Mouse (Mus musculus): ENCODE data around the gene Cacna1a. TPM values are rescaled to one million over a fixed set of nuclear protein-coding genes. Genes with fewer than 3 reads are reported as not detected.

Cacna1a gene
- 6.2 and 6.7 TPM in 2 replicates for polyA plus RNA-seq (2014; fragmentation: Nextera tagmentation; extraction: Ambion mirVana)

GRCm38 (mm10) chr8:84388275-84388674, at the start of gene Cacna1a:
TSS of gene Cacna1a (plus strand) at chr8:84388440.
- no peak within 1 kb of the TSS for H3K4me3 ChIP-seq (ENCODE audit: low read depth, low read length)
- no peaks in the 10 kb centered on the region for H3K36me3 ChIP-seq (ENCODE audit: control insufficient read depth, insufficient read depth, low read length)
- ATAC-seq (ENCODE audit: insufficient number of reproducible peaks, insufficient read depth, low FRiP score, low read depth), result no peak
- WGBS, result 69% methylated on average over 3 of the region's 3 CpGs
- H3K9ac ChIP-seq (replicated peaks; ENCODE audit: low read depth, low read length), result no peak within 1 kb of the TSS
- H3K4me1 ChIP-seq (ENCODE audit: control insufficient read depth, insufficient read depth, low read length), result peaks cover 12% of the 10 kb centered on the region; the same call in 1 of the 2 replicates
- H3K27ac ChIP-seq (ENCODE audit: low read length), result peak within 1 kb of the TSS; percentile 7; the same call in 1 of the 2 replicates
- no peaks in the 10 kb centered on the region for H3K27me3 ChIP-seq (ENCODE audit: control insufficient read depth, insufficient read depth, low read length)
- H3K9me3 ChIP-seq (ENCODE audit: control insufficient read depth, low read depth, low read length), result no peaks in the 10 kb centered on the region
- H3K4me2 ChIP-seq (replicated peaks; ENCODE audit: low read depth, low read length), result no peak within 1 kb of the TSS

- H3K4me1 ChIP-seq (ENCODE audit: control insufficient read depth, insufficient read depth, low read length), result no peaks in the 10 kb centered on the region
- no peak overlapping the region for H3K27ac ChIP-seq (ENCODE audit: low read length)
- no peak overlapping the region for H3K9ac ChIP-seq (replicated peaks; ENCODE audit: low read depth, low read length)
- H3K4me2 ChIP-seq (replicated peaks; ENCODE audit: low read depth, low read length), result no peak overlapping the region
- 14% methylated on average over 17 of the region's 17 CpGs for WGBS
- ATAC-seq (ENCODE audit: insufficient number of reproducible peaks, insufficient read depth, low FRiP score, low read depth), result no peak
- H3K27me3 ChIP-seq (ENCODE audit: control insufficient read depth, insufficient read depth, low read length), result peaks cover 6% of the 10 kb centered on the region; the same call in 1 of the 2 replicates
- H3K36me3 ChIP-seq (ENCODE audit: control insufficient read depth, insufficient read depth, low read length), result no peaks in the 10 kb centered on the region
- no peak overlapping the region for H3K4me3 ChIP-seq (ENCODE audit: low read depth, low read length)
- no peaks in the 10 kb centered on the region for H3K9me3 ChIP-seq (ENCODE audit: control insufficient read depth, low read depth, low read length)
Measured at GRCm38 (mm10) chr8:84338493-84338892, 49.7 kb upstream of the Cacna1a start.

DNA sequence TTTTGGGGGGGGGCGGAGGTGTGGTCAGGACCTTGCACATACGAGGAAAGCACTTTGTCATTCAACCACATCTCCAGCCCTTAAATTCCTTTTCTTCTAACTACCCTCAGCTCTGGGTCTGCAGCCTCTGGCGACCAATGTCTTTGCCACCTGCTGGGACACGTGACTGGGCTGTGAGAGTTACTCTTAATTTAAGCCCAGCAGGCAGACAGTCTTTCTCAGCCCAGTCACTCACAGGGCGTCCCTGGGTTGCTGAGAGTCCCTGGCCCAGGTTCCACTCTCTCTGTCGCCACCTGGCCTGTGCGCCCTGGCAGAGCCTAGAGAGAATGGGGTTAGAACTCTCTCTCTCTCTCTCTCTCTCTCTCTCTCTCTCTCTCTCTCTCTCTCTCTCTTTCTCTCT, 48.9 kb upstream of the Cacna1a start:
- H3K4me1 ChIP-seq (ENCODE audit: control insufficient read depth, insufficient read depth, low read length), result no peaks in the 10 kb centered on the region
- no peak overlapping the region for H3K4me3 ChIP-seq (ENCODE audit: low read depth, low read length)
- no peak overlapping the region for H3K9ac ChIP-seq (replicated peaks; ENCODE audit: low read depth, low read length)
- H3K4me2 ChIP-seq (replicated peaks; ENCODE audit: low read depth, low read length), result no peak overlapping the region
- H3K36me3 ChIP-seq (ENCODE audit: control insufficient read depth, insufficient read depth, low read length), result no peaks in the 10 kb centered on the region
- H3K27me3 ChIP-seq (ENCODE audit: control insufficient read depth, insufficient read depth, low read length), result peaks cover 6% of the 10 kb centered on the region; the same call in 1 of the 2 replicates
- WGBS, result 13% methylated on average over 7 of the region's 7 CpGs
- H3K27ac ChIP-seq (ENCODE audit: low read length), result no peak overlapping the region
- H3K9me3 ChIP-seq (ENCODE audit: control insufficient read depth, low read depth, low read length), result no peaks in the 10 kb centered on the region
- ATAC-seq (ENCODE audit: insufficient number of reproducible peaks, insufficient read depth, low FRiP score, low read depth), result no peak

DNA sequence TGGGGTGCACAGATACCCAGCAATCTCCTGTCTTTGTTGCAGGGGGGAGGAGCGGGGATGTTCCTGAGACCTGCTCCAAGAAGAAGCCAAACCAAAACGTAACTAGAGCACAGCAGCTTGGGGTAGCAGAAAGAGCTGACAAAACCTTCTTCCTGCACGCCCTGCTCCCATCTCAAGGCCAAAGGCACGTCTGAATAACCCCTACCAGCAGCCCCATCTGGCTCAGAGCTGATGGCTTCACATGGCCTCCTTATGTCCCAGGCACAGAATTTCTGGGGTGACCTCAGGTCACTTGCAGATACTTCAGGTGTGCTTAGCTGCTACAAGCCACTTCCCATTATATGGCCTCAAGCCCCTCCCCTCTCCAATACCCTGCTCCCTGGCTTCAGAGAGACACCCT, 48.4 kb upstream of the Cacna1a start:
- ATAC-seq (ENCODE audit: insufficient number of reproducible peaks, insufficient read depth, low FRiP score, low read depth), result no peak
- H3K27ac ChIP-seq (ENCODE audit: low read length), result no peak overlapping the region
- H3K4me1 ChIP-seq (ENCODE audit: control insufficient read depth, insufficient read depth, low read length), result no peaks in the 10 kb centered on the region
- H3K27me3 ChIP-seq (ENCODE audit: control insufficient read depth, insufficient read depth, low read length), result peaks cover 6% of the 10 kb centered on the region; the same call in 1 of the 2 replicates
- H3K36me3 ChIP-seq (ENCODE audit: control insufficient read depth, insufficient read depth, low read length), result no peaks in the 10 kb centered on the region
- H3K4me2 ChIP-seq (replicated peaks; ENCODE audit: low read depth, low read length), result no peak overlapping the region
- no peak overlapping the region for H3K4me3 ChIP-seq (ENCODE audit: low read depth, low read length)
- H3K9me3 ChIP-seq (ENCODE audit: control insufficient read depth, low read depth, low read length), result no peaks in the 10 kb centered on the region
- WGBS, result 48% methylated on average over 4 of the region's 4 CpGs
- H3K9ac ChIP-seq (replicated peaks; ENCODE audit: low read depth, low read length), result no peak overlapping the region

- H3K9ac ChIP-seq (replicated peaks; ENCODE audit: low read depth, low read length), result no peak overlapping the region
- H3K27me3 ChIP-seq (ENCODE audit: control insufficient read depth, insufficient read depth, low read length), result peaks cover 6% of the 10 kb centered on the region; the same call in 1 of the 2 replicates
- H3K9me3 ChIP-seq (ENCODE audit: control insufficient read depth, low read depth, low read length), result no peaks in the 10 kb centered on the region
- ATAC-seq (ENCODE audit: insufficient number of reproducible peaks, insufficient read depth, low FRiP score, low read depth), result no peak
- no peaks in the 10 kb centered on the region for H3K4me1 ChIP-seq (ENCODE audit: control insufficient read depth, insufficient read depth, low read length)
- H3K4me2 ChIP-seq (replicated peaks; ENCODE audit: low read depth, low read length), result no peak overlapping the region
- no peak overlapping the region for H3K4me3 ChIP-seq (ENCODE audit: low read depth, low read length)
- 10% methylated on average over 2 of the region's 2 CpGs for WGBS
- H3K36me3 ChIP-seq (ENCODE audit: control insufficient read depth, insufficient read depth, low read length), result no peaks in the 10 kb centered on the region
- H3K27ac ChIP-seq (ENCODE audit: low read length), result no peak overlapping the region
Measured at GRCm38 (mm10) chr8:84340671-84341070, 47.6 kb upstream of the Cacna1a start.

DNA sequence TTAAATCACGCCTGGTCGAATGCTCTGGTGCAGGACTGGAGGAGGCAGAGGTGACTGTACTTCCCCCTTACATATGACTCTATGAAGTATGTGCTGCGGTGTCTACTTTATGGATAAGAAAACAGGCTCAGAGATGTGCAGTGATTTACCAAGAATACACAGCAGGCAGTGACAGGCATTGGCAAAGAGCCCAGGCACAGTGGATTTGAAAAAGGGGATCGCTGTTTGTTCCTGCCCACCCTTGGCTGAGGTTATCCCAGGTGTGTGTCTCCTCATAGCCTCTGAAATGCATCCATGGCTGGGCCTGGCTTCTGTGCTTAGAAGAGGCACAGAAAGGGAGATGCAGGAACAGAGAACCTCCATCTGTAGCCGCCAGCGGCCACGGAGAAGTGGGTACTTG, 42.7 kb upstream of the Cacna1a start:
- Histone ChIP-seq H3K4me2 (replicated peaks; ENCODE audit: low read depth, low read length) (no peak overlapping the region), H3K27me3 (ENCODE audit: control insufficient read depth, insufficient read depth, low read length) (no peaks in the 10 kb centered on the region), H3K9me3 (ENCODE audit: control insufficient read depth, low read depth, low read length) (no peaks in the 10 kb centered on the region), H3K9ac (replicated peaks; ENCODE audit: low read depth, low read length) (no peak overlapping the region), H3K27ac (ENCODE audit: low read length) (no peak overlapping the region), H3K4me3 (ENCODE audit: low read depth, low read length) (no peak overlapping the region), H3K4me1 (ENCODE audit: control insufficient read depth, insufficient read depth, low read length) (no peaks in the 10 kb centered on the region), H3K36me3 (ENCODE audit: control insufficient read depth, insufficient read depth, low read length) (no peaks in the 10 kb centered on the region)
- ATAC-seq (ENCODE audit: insufficient number of reproducible peaks, insufficient read depth, low FRiP score, low read depth), result no peak
- WGBS, result 82% methylated on average over 7 of the region's 7 CpGs

GRCm38 (mm10) chr8:84346421-84346820, 41.8 kb upstream of the Cacna1a start:
- H3K4me2 ChIP-seq (replicated peaks; ENCODE audit: low read depth, low read length), result no peak overlapping the region
- H3K9me3 ChIP-seq (ENCODE audit: control insufficient read depth, low read depth, low read length), result no peaks in the 10 kb centered on the region
- H3K27ac ChIP-seq (ENCODE audit: low read length), result no peak overlapping the region
- no peak for ATAC-seq (ENCODE audit: insufficient number of reproducible peaks, insufficient read depth, low FRiP score, low read depth)
- no peaks in the 10 kb centered on the region for H3K36me3 ChIP-seq (ENCODE audit: control insufficient read depth, insufficient read depth, low read length)
- WGBS, result 55% methylated on average over 4 of the region's 4 CpGs
- no peak overlapping the region for H3K4me3 ChIP-seq (ENCODE audit: low read depth, low read length)
- H3K4me1 ChIP-seq (ENCODE audit: control insufficient read depth, insufficient read depth, low read length), result no peaks in the 10 kb centered on the region
- H3K27me3 ChIP-seq (ENCODE audit: control insufficient read depth, insufficient read depth, low read length), result no peaks in the 10 kb centered on the region
- H3K9ac ChIP-seq (replicated peaks; ENCODE audit: low read depth, low read length), result no peak overlapping the region

GRCm38 (mm10) chr8:84349526-84349925, 38.7 kb upstream of the Cacna1a start:
- Histone ChIP-seq H3K4me3 (ENCODE audit: low read depth, low read length) (no peak overlapping the region), H3K9ac (replicated peaks; ENCODE audit: low read depth, low read length) (no peak overlapping the region), H3K27me3 (ENCODE audit: control insufficient read depth, insufficient read depth, low read length) (no peaks in the 10 kb centered on the region), H3K27ac (ENCODE audit: low read length) (no peak overlapping the region), H3K4me1 (ENCODE audit: control insufficient read depth, insufficient read depth, low read length) (no peaks in the 10 kb centered on the region), H3K9me3 (ENCODE audit: control insufficient read depth, low read depth, low read length) (no peaks in the 10 kb centered on the region), H3K36me3 (ENCODE audit: control insufficient read depth, insufficient read depth, low read length) (no peaks in the 10 kb centered on the region), H3K4me2 (replicated peaks; ENCODE audit: low read depth, low read length) (no peak overlapping the region)
- no peak for ATAC-seq (ENCODE audit: insufficient number of reproducible peaks, insufficient read depth, low FRiP score, low read depth)
- WGBS, result 84% methylated on average over 1 of the region's 1 CpGs

- no peak overlapping the region for H3K4me3 ChIP-seq (ENCODE audit: low read depth, low read length)
- no peak for ATAC-seq (ENCODE audit: insufficient number of reproducible peaks, insufficient read depth, low FRiP score, low read depth)
- no peaks in the 10 kb centered on the region for H3K27me3 ChIP-seq (ENCODE audit: control insufficient read depth, insufficient read depth, low read length)
- H3K36me3 ChIP-seq (ENCODE audit: control insufficient read depth, insufficient read depth, low read length), result no peaks in the 10 kb centered on the region
- H3K9me3 ChIP-seq (ENCODE audit: control insufficient read depth, low read depth, low read length), result no peaks in the 10 kb centered on the region
- no peak overlapping the region for H3K9ac ChIP-seq (replicated peaks; ENCODE audit: low read depth, low read length)
- WGBS, result 49% methylated on average over 4 of the region's 4 CpGs
- H3K27ac ChIP-seq (ENCODE audit: low read length), result no peak overlapping the region
- no peaks in the 10 kb centered on the region for H3K4me1 ChIP-seq (ENCODE audit: control insufficient read depth, insufficient read depth, low read length)
- no peak overlapping the region for H3K4me2 ChIP-seq (replicated peaks; ENCODE audit: low read depth, low read length)
Measured at GRCm38 (mm10) chr8:84350960-84351359, 37.3 kb upstream of the Cacna1a start.
